Mouse (Mus musculus) testis, postnatal 10 days (tissue): ENCODE data around the gene Vmn1r139.
"Not testable (repeated sequence)": the region's sequence is repeated elsewhere in the genome, so short reads cannot be mapped to it uniquely, and the experiment has no call there.

Experiments used
- DNase-seq: peaks from one replicate; pipeline ENCODE4 v3.0.0; 2021; ENCODE audit warnings: low spot score

Vmn1r139 gene

GRCm38 (mm10) chr7:22068757-22069156 is at the start of gene Vmn1r139:
Vmn1r139 (plus strand) TSS chr7:22069057.
- DNase-seq: not testable (repeated sequence)

- not testable (repeated sequence) for DNase-seq
These were observed 40.1 kb upstream of the Vmn1r139 start, which contains the start of gene Vmn1r138 for GRCm38 (mm10) chr7:22028797-22029196. Vmn1r138 (minus strand) TSS chr7:22028897.

GRCm38 (mm10) chr7:22056205-22056604 is 12.7 kb upstream of the Vmn1r139 start, which contains the start of gene Gm6176:
Gm6176 (minus strand) TSS chr7:22056305.
- DNase-seq: not testable (repeated sequence)

- DNase-seq: not testable (repeated sequence)
These were observed 49.3 kb downstream of the Vmn1r139 start, which contains the start of gene Gm16451 for GRCm38 (mm10) chr7:22118145-22118544. Gm16451 (minus strand) TSS chr7:22118245.

GRCm38 (mm10) chr7:22134641-22135040 is 65.8 kb downstream of the Vmn1r139 start, which contains the start of gene Gm10666:
Gm10666 (minus strand) TSS chr7:22134741.
- DNase-seq: not testable (repeated sequence)
